Mouse (Mus musculus): Measurements from ENCODE around the gene Grin2c. TPM values are rescaled to one million over a fixed set of nuclear protein-coding genes. Genes with fewer than 3 reads are reported as not detected.

The Grin2c gene
- polyA plus RNA-seq, 1 experiment: not detected

DNA sequence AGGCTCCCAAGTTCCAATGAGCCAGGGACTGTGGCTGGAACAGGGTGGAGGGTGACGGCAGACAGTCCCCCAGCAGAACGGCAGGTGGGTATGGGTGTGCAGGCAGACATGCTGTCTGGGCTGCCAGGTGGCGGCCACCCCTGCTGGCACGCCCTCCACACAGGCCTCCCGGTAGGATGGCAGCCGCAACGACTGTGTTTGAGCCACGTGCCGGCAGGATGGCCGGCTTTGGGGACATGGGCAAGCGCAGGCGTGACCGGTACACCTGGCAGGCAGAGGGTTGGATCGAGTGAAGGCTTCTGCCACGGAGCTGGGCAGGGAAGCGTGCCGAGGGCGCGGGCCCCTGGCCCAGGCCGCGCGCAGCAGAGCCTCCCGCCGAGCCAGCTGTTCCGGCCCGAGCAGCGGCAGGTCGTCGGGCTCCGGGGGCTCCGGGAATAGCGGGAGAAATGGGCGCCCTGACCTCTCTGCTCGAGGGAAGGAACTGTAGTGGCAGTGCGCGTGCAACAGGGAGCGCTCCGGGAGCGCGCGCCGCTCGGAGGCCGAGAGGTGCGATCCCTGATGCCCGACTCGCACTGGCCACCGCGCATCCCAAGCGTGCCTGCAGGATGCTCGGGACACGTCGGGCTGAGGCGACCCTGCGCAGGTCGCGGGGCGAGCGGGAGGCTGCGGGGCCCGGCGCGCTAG lies 17.2 kb downstream of the Grin2c start:
- H3K27me3 ChIP-seq (ENCODE audit: control insufficient read depth, insufficient read depth, insufficient read length): peaks cover 69% of the 10 kb centered on the region
- H3K36me3 ChIP-seq (ENCODE audit: control insufficient read depth, insufficient read depth): no peaks in the 10 kb centered on the region
- no peaks in the 10 kb centered on the region for H3K79me2 ChIP-seq (ENCODE audit: control insufficient read depth, insufficient read depth)
- H3ac ChIP-seq (ENCODE audit: control insufficient read depth, insufficient read length, low read depth): no peak overlapping the region
- H3K4me3 ChIP-seq (ENCODE audit: insufficient read depth, poor library complexity, severe bottlenecking): no peak overlapping the region
- no peak for TF ChIP-seq CEBPB (IDR thresholded peaks at IDR 0.05; ENCODE audit: low read depth)
- TF ChIP-seq USF1 (IDR thresholded peaks at IDR 0.05; ENCODE audit: low read depth): no peak
- no peak for TF ChIP-seq MYOD1 (IDR thresholded peaks at IDR 0.05; ENCODE audit: control insufficient read depth, insufficient read length, low read depth)
- no peak for TF ChIP-seq MAX (IDR thresholded peaks at IDR 0.05)
- no peak for TF ChIP-seq CTCF (IDR thresholded peaks at IDR 0.05; ENCODE audit: control insufficient read depth, insufficient read depth, insufficient read length)
- TF ChIP-seq FOSL1 (IDR thresholded peaks at IDR 0.05; ENCODE audit: insufficient read depth, low read length, poor library complexity, severe bottlenecking): no peak
- H3K79me3 ChIP-seq (ENCODE audit: low read depth): no peaks in the 10 kb centered on the region

DNA sequence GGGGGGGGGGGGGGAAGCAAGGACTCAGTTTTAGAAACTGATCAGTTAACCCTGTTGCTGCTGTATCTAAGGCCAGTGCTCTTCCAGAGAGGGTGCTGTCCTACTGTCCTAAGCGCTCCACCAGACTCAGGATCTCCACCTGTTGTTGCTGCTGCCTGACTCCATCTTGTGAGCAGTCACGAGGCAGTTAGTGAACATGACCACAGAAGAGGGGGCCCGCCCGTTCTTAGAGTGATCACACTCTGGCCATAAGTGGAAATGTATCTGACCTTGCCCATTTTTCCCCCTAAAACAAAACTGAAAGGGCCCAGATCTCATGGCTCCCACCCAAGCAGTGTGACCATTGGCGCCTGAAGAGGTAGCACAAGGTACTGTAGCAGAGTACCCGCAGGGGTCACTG lies 19.1 kb downstream of the Grin2c start:
- no peak overlapping the region for H3K4me3 ChIP-seq (ENCODE audit: insufficient read depth, poor library complexity, severe bottlenecking)
- TF ChIP-seq MAX (IDR thresholded peaks at IDR 0.05): no peak
- TF ChIP-seq CTCF (IDR thresholded peaks at IDR 0.05; ENCODE audit: control insufficient read depth, insufficient read depth, insufficient read length): no peak
- no peak for TF ChIP-seq USF1 (IDR thresholded peaks at IDR 0.05; ENCODE audit: low read depth)
- no peak for TF ChIP-seq MYOG (IDR thresholded peaks at IDR 0.05; ENCODE audit: control insufficient read depth, extremely low read depth, insufficient read length)
- TF ChIP-seq MYOD1 (IDR thresholded peaks at IDR 0.05; ENCODE audit: control insufficient read depth, insufficient read length, low read depth): no peak
- no peak for TF ChIP-seq CEBPB (IDR thresholded peaks at IDR 0.05; ENCODE audit: low read depth)
- no peak for TF ChIP-seq FOSL1 (IDR thresholded peaks at IDR 0.05; ENCODE audit: insufficient read depth, low read length, poor library complexity, severe bottlenecking)
- H3K27me3 ChIP-seq (ENCODE audit: control insufficient read depth, insufficient read depth, insufficient read length): peaks cover 51% of the 10 kb centered on the region
- no peaks in the 10 kb centered on the region for H3K79me3 ChIP-seq (ENCODE audit: low read depth)
- H3K79me2 ChIP-seq (ENCODE audit: control insufficient read depth, insufficient read depth): no peaks in the 10 kb centered on the region
- H3K36me3 ChIP-seq (ENCODE audit: control insufficient read depth, insufficient read depth): no peaks in the 10 kb centered on the region
- H3ac ChIP-seq (ENCODE audit: control insufficient read depth, insufficient read length, low read depth): no peak overlapping the region

DNA sequence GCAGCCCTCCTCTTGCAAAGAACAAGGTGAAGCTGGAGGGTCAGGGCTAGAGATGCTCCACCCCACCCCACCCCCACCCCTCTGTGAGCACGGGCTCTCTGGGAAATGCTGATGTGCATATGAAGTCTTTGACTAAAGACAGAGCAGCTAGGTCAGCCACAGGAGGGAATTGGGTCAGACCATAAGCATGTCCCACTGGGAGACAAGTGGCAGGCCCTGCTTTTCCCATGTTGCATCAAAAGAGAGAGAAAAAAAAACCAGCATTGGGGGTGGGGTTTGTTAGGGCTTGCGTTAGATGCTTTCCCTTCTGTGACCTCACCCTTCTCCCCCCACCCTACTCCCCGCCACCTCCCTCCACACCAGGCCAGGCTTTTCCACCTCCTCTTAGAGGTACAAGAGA lies 19.8 kb downstream of the Grin2c start:
- Histone ChIP-seq H3ac (ENCODE audit: control insufficient read depth, insufficient read length, low read depth) (no peak overlapping the region), H3K4me3 (ENCODE audit: insufficient read depth, poor library complexity, severe bottlenecking) (no peak overlapping the region), H3K36me3 (ENCODE audit: control insufficient read depth, insufficient read depth) (no peaks in the 10 kb centered on the region), H3K79me3 (ENCODE audit: low read depth) (no peaks in the 10 kb centered on the region), H3K79me2 (ENCODE audit: control insufficient read depth, insufficient read depth) (no peaks in the 10 kb centered on the region), H3K27me3 (ENCODE audit: control insufficient read depth, insufficient read depth, insufficient read length) (peaks cover 44% of the 10 kb centered on the region)
- no peak for TF ChIP-seq FOSL1 (IDR thresholded peaks at IDR 0.05; ENCODE audit: insufficient read depth, low read length, poor library complexity, severe bottlenecking)
- TF ChIP-seq MYOG (IDR thresholded peaks at IDR 0.05; ENCODE audit: control insufficient read depth, extremely low read depth, insufficient read length): no peak
- no peak for TF ChIP-seq MAX (IDR thresholded peaks at IDR 0.05)
- no peak for TF ChIP-seq MYOD1 (IDR thresholded peaks at IDR 0.05; ENCODE audit: control insufficient read depth, insufficient read length, low read depth)
- TF ChIP-seq CTCF (IDR thresholded peaks at IDR 0.05; ENCODE audit: control insufficient read depth, insufficient read depth, insufficient read length): no peak
- TF ChIP-seq USF1 (IDR thresholded peaks at IDR 0.05; ENCODE audit: low read depth): no peak
- no peak for TF ChIP-seq CEBPB (IDR thresholded peaks at IDR 0.05; ENCODE audit: low read depth)

DNA sequence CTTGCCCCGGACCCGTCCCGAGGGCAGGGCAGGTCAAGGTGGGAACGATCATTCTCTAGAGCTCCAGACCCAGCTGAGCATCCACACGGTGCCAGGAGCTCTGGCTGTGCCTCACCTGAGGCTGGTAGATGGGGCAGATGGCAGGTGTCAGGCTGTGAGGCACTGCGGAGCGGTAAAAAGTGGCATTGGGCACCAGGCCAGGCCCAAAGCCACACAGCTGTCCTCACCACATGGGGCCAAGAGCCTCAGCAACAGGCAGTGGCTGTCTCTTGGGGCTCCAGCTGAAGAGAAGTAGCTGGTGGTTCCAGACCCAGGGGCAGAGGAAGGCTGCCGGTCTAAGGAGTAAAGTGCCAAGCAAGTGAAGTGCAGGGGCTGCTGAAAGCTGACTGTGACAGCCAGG lies 20.7 kb downstream of the Grin2c start:
- Histone ChIP-seq H3K4me3 (ENCODE audit: insufficient read depth, poor library complexity, severe bottlenecking) (no peak overlapping the region), H3K36me3 (ENCODE audit: control insufficient read depth, insufficient read depth) (no peaks in the 10 kb centered on the region), H3K79me3 (ENCODE audit: low read depth) (no peaks in the 10 kb centered on the region), H3ac (ENCODE audit: control insufficient read depth, insufficient read length, low read depth) (no peak overlapping the region), H3K27me3 (ENCODE audit: control insufficient read depth, insufficient read depth, insufficient read length) (peaks cover 35% of the 10 kb centered on the region), H3K79me2 (ENCODE audit: control insufficient read depth, insufficient read depth) (no peaks in the 10 kb centered on the region)
- TF ChIP-seq MYOD1 (IDR thresholded peaks at IDR 0.05; ENCODE audit: control insufficient read depth, insufficient read length, low read depth) (peak; percentile 9), USF1 (IDR thresholded peaks at IDR 0.05; ENCODE audit: low read depth) (no peak)

DNA sequence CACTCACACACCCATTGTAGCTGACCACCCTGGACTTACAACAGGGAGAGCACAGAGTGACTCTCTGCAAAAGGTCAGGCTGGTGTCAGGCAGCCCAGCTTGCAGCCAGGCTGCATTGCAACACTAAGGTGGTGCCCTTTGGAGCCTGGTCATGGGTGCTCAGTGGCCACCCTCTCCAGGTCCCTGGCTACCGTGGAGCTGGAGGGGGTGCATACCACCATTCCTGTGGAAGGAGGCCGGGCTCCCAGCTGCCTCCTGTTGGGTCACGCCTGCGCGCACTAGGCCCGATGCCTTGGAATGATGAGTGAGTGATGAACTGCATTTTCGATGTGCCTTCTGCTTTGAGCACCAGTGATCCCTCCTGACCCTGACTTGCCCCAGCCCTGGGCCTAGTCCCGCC lies 22.2 kb downstream of the Grin2c start:
- Histone ChIP-seq H3K79me2 (ENCODE audit: control insufficient read depth, insufficient read depth) (no peaks in the 10 kb centered on the region), H3ac (ENCODE audit: control insufficient read depth, insufficient read length, low read depth) (no peak overlapping the region), H3K79me3 (ENCODE audit: low read depth) (no peaks in the 10 kb centered on the region), H3K4me3 (ENCODE audit: insufficient read depth, poor library complexity, severe bottlenecking) (no peak overlapping the region), H3K36me3 (ENCODE audit: control insufficient read depth, insufficient read depth) (no peaks in the 10 kb centered on the region), H3K27me3 (ENCODE audit: control insufficient read depth, insufficient read depth, insufficient read length) (peaks cover 20% of the 10 kb centered on the region)
- TF ChIP-seq CEBPB (IDR thresholded peaks at IDR 0.05; ENCODE audit: low read depth) (no peak), MYOG (IDR thresholded peaks at IDR 0.05; ENCODE audit: control insufficient read depth, extremely low read depth, insufficient read length) (no peak), MYOD1 (IDR thresholded peaks at IDR 0.05; ENCODE audit: control insufficient read depth, insufficient read length, low read depth) (no peak), CTCF (IDR thresholded peaks at IDR 0.05; ENCODE audit: control insufficient read depth, insufficient read depth, insufficient read length) (no peak), USF1 (IDR thresholded peaks at IDR 0.05; ENCODE audit: low read depth) (no peak), MAX (IDR thresholded peaks at IDR 0.05) (no peak), FOSL1 (IDR thresholded peaks at IDR 0.05; ENCODE audit: insufficient read depth, low read length, poor library complexity, severe bottlenecking) (no peak)

DNA sequence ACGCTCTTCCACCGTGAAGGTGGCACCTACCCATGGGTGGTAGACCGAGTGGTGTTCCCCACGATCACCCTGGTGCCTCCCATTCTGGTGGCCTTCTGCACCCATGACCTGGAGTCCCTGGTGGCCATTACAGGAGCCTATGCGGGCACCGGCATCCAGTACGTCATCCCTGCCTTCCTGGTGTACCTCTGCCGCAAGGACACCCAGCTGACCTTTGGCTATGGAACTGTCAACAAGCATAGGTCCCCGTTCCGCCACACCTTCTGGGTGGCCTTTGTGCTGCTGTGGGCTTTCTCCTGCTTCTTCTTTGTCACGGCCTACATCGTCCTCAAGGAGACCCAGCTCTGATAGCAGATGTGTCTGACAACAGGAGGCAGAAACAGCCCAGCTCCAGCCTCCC lies 23.3 kb downstream of the Grin2c start:
- Histone ChIP-seq H3K27me3 (ENCODE audit: control insufficient read depth, insufficient read depth, insufficient read length) (peaks cover 9% of the 10 kb centered on the region), H3K36me3 (ENCODE audit: control insufficient read depth, insufficient read depth) (no peaks in the 10 kb centered on the region), H3K4me3 (ENCODE audit: insufficient read depth, poor library complexity, severe bottlenecking) (no peak overlapping the region), H3ac (ENCODE audit: control insufficient read depth, insufficient read length, low read depth) (no peak overlapping the region), H3K79me3 (ENCODE audit: low read depth) (no peaks in the 10 kb centered on the region), H3K79me2 (ENCODE audit: control insufficient read depth, insufficient read depth) (no peaks in the 10 kb centered on the region)
- no peak for TF ChIP-seq CTCF (IDR thresholded peaks at IDR 0.05; ENCODE audit: control insufficient read depth, insufficient read depth, insufficient read length)
- TF ChIP-seq CEBPB (IDR thresholded peaks at IDR 0.05; ENCODE audit: low read depth): no peak
- TF ChIP-seq MYOD1 (IDR thresholded peaks at IDR 0.05; ENCODE audit: control insufficient read depth, insufficient read length, low read depth): no peak
- TF ChIP-seq MYOG (IDR thresholded peaks at IDR 0.05; ENCODE audit: control insufficient read depth, extremely low read depth, insufficient read length): no peak
- TF ChIP-seq FOSL1 (IDR thresholded peaks at IDR 0.05; ENCODE audit: insufficient read depth, low read length, poor library complexity, severe bottlenecking): no peak
- TF ChIP-seq USF1 (IDR thresholded peaks at IDR 0.05; ENCODE audit: low read depth): no peak
- no peak for TF ChIP-seq MAX (IDR thresholded peaks at IDR 0.05)
